Mouse (Mus musculus) ES-Bruce4 (cell line): ENCODE measurements around the gene Tsfm.

Experiments
- CTCF ChIP-seq: IDR thresholded peaks from one replicate; pipeline ENCODE4 v1.8.1; 2011; ENCODE audit warnings: low read depth, low read length
- EP300 ChIP-seq: IDR thresholded peaks from 2 replicates; pipeline ENCODE4 v1.6.1; 2011; ENCODE audit warnings: low read depth, low read length; ENCODE audit not compliant: insufficient read depth
- POLR2A ChIP-seq: IDR thresholded peaks from one replicate; pipeline ENCODE4 v1.8.1; 2011; ENCODE audit warnings: low read length; ENCODE audit not compliant: insufficient read depth

DNA sequence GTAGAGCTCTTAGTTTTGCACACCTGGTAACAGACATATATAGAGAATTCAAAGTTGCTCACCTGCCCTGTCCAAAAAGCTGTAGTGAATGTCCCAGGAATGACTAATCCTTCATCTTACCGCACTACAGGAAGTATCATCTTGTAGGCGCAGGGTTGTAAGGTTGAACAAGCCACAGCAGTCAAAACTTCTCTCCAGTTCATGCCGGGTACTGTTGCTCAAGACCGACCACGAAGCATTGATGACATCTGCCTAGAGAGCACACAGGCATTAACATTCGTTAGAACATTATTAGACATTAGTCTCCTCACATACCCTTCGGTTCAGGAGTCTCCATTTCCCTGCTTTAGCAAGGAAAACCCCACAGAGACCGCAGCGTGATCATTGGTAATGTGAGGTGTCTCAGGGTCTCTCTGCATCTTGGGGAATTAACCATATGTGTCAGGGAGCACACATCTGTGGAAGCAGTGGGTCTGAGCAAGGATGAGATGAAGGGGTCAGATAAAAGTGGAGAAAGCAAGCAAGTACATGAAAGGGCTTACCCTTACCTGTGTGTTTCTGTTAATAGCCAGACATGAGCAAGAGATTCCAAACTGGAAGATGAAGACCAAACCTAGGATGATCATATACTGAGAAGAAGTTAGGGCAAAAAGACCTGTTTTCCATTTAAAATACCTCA lies 37.9 kb upstream of the Tsfm start:
- no peak for TF ChIP-seq POLR2A
- TF ChIP-seq CTCF, result no peak
- no peak for TF ChIP-seq EP300
